Mouse (Mus musculus) left cerebral cortex, adult 9 months (tissue): ENCODE measurements at regions not wholly inside any gene's neighbourhood (a gene's known extent, or its start where the extent isn't known, plus 50 kb on each side); places are given as distances from the start of the nearest gene placed in this dataset.

Source experiments
- DNase-seq, 2 experiments: peaks; one replicate each; pipeline ENCODE4 v3.0.0; 2022; ENCODE audit warnings: low spot score in 2 of 2

DNA sequence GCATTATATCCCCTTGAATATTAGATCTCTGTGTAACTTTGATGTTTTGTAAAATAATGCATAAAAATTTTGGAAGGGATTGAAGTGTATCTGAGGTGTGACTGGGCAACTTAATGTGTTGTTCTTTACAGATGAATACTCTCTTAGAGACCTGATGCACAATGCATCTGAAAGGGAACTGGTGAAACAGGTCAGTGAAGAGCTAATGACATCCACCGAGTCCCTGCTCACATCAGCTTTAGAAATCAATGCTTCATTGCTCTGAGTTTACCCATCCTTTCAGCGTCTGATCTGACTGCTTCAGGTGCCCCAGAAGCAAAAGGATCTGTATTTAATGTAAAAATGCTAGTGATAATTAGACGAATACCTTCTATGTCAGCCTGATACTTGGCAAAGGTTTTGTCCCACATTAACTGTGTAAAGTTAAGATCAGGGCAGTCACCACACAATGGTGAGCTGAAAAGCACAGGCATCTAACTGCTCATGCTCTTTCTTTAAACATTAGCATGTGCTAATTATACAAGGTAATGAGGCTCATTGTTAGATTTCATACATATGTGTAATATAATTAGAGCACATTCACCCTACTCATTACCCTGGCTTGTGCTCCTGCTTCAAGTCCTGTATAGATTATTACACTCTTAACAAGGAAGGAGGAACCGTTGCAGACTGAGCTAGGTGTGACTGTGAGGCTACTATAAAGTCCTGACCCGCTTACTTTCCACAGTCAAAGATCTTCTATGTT, 204.6 kb upstream of the Tlr4 start:
- no peak for DNase-seq

DNA sequence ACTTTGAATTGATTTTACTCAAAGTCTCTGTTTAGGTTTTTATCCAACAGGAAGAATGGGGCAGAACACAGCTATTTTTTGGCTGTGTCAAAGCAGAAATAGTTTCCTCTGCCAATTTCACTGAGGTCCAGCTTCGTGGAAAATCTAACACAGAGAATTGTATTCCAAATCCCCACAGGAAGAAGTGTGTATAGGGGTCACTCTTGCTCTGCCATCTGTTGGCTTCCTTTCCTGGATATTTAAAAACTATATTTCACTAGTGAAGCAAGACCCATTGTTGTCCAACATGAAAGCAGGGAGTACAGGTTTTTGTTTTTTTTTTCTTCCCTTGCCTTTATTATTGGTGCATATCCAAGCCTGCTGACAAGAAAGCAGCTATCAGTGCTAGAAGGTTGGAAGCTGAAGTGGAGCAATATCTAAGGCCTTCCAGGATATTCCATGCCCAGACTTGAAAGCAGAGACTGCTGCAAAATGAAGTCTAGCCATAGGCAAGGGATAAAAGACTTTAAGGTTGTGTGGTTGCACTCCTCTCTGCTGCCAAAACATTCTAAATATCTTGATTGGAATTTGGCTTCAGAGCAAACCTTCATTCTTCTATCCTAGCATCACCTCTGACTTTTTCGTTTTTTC, 208.5 kb upstream of the Tlr4 start:
- DNase-seq = no peak

DNA sequence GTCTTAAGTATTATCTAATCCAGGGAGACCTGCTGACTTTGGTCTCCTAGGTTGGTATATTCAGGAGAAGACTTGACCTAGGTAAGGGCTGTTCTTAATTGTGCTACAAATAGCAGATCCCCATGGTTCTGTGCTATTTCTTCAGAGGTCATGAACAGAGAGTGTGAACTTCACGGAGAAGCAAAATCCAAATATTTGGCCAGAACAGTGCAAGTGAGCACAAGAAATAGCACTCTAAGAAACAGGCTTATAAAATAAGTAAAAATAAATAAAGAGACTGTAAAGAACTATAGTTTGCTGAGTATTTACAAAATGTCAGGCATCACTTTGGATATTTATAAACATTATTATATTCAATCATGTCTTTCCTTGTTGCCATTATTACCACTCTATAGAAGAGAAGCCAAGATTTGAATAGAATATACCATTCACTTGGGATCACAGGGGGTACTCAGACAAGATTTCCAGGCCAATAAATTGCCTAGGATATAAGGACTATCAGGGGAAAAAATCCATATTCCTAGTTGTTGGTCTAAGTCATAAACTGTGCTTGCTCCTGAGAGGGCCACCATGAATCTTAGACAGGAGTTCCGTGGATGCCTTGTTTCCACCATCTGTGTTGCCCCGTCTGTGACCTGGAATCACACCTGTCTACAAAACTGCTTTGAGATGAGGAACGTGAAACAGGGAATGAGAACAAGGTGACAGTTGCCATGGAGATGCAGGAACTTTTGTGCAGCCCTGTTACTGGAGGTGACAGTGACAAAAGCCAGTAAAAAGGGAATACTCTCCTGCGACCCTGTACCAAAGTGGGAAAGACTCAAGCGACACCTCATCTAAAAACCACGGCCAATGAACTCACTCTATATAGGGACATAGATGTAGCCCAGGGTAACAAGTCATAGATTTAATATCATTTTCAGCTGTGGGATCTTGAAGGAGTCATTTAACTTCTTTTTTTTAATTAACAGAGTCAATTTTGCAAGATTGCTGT, 209.3 kb upstream of the Tlr4 start:
- DNase-seq = no peak

DNA sequence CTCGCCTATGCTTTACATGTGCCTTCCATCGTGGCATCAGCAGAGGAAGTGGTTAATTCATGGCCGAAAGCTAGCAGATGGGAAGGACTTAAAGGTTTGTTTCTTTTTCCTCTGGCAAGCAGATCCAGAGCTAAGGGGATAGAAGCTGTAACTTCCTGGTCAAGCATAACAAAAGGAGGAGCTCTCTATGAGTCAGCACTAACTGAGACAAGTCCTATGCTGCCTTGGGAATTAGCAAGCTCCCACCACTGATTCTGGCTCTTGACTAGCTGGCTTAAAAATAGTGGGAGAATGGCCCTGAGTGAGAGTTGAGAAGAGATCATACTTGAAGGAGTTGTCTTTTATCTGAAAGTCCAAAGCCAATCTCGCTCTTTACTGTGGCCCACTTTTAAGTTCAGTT, 210.3 kb upstream of the Tlr4 start:
- no peak for DNase-seq

DNA sequence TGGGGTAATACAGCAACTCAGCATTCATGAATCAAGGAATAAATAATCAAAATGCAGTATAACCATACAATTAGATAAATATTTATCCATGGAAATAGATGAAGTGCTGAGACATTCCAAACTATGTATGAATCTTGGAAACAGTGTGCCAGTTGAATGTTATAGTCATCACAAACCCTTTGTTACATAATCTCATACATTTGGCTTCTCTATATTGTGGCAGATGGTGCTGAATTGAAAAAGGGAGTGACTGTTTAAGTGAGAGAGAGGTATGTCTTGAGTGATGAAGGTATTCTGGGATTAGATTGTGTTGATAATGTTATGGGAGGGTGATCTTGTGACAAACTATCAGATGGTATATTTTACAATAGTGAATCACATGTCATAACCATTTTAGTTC, 200.4 kb upstream of the Astn2 start:
- no peak for DNase-seq

DNA sequence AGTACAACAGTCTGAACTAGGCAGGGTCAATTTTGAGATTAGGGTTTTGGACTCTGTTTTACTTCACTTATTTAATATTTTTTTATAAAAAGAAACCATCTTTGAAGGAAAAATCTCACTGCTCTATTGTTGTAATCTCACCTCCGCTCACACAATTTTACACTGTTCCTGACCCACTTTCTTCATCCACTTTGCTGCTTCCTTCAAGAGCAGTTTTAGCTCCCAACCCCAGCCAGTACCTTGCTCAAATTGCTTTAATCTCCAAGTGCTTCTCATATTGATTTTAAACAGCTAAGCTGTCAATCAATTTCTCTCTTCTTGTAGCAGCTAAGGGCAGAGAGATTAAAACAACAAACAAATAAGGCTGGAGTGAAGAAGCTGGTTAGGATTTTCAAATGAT, 194.3 kb upstream of the Astn2 start:
- no peak for DNase-seq

DNA sequence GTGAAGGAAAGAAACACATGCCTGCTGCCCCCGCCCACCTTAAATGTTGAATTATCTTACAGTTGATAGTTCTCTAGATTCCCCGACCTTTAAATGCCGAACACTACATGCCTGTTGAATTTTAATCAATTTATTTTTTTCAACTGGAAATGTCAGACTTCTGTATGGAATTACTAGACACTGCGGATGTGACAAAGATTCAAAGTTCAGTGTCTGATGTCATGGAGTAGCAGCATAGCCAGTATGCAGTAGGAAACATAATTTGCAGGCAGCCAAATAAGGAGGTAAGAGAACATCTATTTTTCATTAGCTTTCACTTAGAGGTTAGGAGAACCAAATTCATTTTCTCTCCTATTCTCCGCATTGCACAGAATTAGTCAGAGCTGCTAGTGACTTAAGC, 182.2 kb upstream of the Astn2 start:
- no peak for DNase-seq

DNA sequence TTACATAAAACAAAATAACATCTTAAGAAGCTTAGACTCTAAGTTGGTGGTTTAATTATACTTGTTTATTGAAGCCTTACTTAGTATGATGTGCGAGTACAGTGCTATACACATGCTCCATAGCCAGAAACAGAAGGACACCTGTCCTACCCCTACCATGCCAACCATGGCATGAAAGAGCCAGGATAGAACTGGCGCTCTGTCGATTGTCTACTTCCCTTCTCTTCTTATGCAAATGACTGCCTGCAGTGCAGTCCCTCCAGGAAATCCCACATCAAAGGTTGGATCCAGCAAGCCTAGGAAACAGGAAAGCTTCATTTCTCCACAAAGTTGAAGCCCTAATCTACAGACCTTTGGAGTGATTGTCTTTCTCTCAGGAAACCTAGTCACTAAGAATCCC, 181.8 kb upstream of the Astn2 start:
- DNase-seq = no peak

DNA sequence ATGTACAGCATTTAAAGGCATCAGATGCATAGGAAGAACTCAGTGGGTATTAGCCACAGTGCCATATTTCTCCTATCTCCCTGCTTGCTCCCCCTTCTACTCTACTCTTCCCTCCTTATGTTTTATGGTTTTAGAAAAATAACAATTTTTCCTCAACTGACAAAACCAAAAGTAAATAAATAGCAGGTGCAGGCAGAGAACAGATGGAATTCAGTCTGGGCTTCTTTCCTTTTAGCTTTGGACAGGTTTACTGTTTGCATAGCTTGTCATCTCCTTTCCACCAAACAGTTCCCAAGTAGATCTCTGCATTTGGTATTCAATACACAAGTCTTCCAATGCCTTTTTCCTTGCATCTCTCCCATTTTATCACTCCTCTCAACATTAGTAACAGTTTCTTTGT, 152.5 kb upstream of the Astn2 start:
- no peak for DNase-seq

DNA sequence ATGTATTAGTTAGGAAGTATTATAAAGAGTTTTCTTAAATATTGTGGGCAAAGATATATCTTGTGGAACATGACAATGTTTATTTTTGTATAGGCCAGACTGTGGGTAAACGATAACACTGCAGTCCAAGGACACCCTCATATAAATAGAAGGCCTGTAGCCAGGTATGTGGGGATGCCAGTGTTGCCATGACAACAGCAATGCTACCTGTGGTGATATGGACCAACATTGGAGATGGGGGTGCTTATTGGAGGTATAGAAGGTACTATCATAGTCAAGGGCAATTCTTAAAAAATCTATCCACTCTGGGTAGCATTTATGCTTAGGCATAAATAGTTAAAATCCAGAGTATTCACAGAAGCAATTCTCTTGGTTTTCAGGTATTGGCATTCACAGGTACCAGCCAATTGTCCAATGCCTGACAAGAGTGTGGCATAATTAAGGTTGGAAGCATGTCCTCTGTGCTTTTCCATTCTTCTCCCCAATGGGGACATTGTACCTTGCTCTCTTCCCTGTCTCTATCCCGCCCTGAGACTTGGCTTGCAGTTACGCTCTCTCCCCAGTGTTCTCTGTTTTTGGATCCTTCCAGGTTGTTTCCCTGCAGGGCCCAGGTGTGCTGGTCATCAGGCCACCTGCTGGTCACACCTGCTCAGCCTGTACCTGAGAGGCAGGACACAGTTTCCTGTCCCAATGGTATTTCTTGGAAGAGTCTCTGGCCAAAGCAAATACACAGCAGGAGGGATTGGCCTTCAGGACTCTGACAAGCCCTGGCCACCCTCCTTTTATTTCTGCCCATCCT, 146.1 kb upstream of the Astn2 start:
- no peak for DNase-seq

DNA sequence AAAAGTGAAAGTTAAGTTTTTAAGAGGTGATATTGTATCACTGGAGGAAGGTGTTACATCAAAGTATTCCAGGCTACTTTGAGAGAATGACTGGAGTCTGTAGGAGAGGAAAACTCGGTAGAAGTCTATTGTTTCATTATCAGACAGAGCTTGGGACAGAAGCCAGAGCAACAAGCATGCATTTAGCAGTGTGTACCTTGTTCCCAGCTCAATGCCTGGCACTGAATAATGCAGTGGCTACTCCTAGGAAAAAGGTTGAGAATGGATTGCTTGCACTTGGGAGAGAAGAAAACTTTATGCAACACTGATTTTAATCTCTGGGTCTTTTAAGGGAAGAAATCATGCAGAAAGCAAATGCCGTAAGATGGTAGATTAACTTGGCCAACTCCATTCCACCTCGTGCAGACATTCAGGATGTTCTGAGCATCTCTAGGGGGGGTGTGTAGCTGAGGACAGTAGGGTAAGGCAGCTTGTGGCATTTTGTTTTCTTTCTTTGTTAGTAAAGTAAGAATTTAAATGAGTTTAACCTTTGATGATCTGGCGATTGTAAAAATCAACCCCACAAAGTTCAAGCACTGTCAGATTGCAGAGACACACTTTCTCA, 138.5 kb upstream of the Astn2 start:
- DNase-seq = no peak

DNA sequence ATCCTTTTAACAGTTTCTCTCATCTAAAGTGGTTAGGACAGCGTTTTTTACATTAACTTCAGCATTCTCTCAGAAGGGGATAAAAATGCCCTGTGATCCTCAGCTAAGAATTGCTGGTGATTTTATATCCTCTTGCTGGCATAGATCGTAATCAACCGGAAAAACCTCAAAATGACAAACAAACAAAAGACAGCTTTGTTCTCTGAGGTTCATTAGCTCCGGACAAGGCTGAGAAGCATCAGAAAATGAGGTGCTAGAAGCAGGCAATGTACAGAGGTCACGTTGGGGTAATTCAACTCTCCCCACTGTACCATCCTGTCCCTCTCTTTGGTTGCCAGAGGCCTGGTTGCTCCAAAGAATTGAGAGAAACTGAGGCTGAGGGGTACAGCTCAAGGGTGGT, 120.0 kb upstream of the Astn2 start:
- DNase-seq = no peak

DNA sequence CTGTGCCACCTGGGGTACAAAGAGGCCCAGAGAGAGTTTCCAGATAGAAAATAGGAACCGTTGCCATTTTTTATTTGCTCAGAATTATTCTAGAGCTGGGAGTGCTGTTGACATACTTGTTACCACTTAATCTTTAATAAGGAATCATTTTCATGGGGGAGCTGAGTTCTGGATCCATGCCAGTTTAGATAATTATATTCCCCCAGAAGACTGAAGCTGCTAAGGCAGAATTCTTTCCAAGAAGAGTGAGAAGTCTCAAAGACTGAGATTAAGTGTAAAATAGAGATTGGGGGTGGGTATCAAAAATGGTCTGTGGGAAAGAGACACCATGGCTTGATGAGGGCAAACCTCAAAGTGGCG, 119.5 kb upstream of the Astn2 start:
- no peak for DNase-seq

DNA sequence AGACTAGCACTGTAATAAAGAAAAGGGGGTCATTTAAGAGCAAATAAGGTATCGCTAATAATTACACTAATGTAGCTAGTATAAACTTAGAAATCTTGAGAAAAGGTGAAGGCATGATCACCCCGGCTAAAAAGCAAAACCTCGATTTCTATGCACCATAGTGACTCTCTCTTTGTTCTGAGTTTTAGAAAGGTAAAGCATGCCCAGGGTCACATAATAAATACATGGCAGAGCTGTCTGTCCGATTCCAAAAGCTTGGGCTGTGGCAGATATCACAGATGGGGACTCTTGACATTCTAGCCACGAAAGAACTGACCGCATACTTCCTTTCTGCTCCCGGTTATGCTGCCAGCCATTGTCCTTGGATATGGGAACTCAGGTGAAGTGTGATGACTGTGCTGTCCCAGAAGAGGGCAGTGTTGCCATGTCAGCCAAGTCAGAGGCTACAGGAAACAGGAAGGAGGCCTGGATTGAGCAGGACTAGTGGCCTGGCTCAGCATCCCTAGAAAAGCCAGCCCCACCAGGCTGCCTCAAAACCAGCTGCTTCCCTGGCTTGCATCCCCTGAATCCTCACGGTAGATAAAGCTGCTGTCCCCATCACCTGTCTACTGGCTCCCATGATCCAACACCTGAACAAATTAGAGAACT, 119.0 kb upstream of the Astn2 start:
- peak in 1 of 2 experiments; percentile 35 for DNase-seq

DNA sequence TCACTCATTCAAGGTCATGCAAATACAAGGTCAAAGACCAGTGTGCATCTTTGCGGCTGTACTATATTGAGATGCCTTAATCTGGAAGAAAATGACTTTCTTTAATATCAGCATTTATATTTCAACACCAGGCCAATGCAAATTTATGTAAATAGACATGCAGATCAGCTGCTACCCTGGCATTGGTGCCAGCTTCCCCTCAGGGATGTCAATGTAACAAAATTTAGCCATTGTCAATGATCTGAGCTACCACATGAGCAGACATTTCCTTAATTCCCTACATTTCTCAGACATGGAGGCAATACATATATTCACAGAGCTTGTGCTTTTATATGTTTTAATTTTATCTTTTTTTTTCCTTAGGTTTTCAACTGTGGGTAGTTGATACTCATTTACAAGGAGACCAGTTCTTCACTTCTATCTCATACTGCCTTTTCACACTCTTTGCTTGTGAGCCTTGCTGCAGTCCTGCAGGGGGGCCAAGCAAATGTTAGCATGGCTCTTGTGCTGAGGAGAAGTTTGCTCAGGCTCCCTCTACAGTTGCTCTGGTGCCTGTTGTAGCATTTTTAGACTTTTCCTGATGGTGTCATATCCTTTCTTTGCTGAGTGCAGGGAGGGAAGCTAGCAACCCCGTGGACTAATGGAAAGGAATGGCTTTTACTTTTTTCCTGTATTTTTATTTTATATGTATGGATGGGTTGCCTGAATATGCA, 117.8 kb upstream of the Astn2 start:
- no peak for DNase-seq

DNA sequence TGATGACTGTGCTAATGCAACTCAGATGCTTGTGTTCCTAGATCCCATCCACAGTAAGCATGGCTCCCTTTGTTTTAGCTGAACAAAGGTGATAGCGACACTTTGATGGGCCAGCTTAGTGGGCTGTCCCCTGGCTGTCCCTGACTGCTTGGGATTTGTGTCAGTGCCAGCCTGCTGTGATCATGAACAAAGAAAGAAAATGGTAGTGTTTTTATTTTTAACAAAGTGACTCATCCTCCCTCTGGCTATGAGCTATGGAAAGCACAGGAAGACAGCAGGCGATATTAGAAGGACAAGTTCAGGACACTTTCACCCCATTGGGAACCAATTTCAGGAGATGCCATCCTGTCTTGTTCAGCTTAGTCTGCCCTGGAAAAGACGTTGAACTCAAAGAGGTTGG, 116.4 kb upstream of the Astn2 start:
- no peak for DNase-seq

DNA sequence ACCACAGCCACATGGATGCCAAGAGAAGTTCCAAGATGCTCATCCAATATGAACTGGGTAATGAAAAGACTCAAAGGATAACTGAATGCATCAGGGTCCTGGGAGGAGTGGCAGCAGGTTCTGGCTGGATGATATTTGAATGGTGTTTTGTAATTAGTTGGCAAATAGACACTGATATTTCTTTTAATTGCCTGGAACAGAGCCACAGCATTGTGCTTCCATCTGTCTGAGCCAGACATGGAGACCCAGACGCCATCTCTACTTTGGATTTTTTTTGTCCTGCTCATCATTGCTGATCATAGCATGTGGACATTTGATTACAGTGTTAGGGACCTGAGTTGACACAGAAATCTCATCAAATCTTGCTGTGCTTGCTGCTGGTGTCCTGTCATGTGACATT, 111.4 kb upstream of the Astn2 start:
- DNase-seq = no peak

DNA sequence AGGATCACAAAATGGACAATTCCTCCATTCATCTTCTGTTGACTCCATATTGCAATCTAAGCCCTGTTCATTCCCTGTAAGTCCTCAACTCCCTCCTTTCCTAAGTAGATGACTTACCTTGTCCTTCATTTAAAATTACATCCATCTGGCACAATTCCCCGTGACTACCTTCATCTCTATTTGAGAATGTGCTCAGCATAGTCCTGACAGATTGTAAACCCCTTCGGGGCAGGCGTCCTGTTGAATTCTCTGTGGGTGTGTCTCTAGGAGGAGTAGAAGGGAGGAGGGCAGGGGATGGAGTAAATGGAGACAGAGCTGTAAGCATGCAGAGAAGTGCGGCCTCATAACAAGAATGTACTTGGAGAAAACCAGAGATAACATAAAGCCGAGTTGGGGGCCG, 79.1 kb upstream of the Astn2 start:
- no peak for DNase-seq

DNA sequence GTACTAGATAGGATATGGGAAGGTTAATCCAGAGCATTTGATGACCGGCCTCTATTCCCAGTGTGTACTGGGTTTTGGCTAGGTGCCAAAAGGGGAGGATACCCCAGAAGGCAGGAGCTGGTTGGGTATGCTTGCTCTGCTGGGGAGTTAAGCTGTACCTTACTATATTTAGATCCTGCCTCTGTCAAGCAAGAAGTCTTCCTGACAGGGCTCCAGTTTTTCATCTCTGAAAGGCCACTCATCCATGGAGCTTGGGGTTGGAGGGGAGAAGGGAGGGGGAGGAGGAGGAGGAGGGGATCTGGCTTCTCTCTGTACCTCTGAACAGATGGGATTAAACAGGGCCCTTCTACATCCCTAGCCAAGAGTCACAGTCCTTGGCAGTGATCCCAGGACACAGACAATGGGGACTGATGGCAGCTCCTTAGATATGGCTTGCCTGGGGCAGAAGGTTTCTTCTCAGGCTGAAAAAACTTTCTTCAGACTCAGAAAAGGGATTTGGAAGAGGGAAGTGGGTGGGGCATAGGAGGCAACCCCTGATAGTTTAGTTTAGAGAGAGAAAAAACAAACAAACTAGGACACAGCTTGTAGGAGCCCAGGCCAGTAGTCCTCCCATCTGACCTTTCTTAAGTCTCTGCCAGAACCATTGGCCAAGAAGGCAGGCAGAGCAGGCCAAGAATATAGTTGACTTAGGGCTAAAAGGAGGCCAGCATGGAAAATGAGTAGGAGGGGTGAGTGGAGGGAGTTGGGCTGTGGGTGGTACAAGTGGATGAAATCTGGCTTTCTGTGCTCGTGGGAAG, 78.3 kb upstream of the Astn2 start:
- peak; percentile 35 to 64 for DNase-seq
